Mouse (Mus musculus): ENCODE measurements around the gene Tmem39a.

GRCm38 (mm10) chr16:38584761-38585160, 26.3 kb downstream of the Tmem39a start:
- TF ChIP-seq CTCF (IDR thresholded peaks at IDR 0.05; ENCODE audit: extremely low read depth, insufficient read depth, insufficient read length, insufficient replicate concordance), result no peak
- no peak for TF ChIP-seq POLR2A (IDR thresholded peaks at IDR 0.05; ENCODE audit: low read depth, low read length)
